Mouse (Mus musculus): ENCODE measurements around the gene Gm2001.
"Not testable (repeated sequence)": the region's sequence is repeated elsewhere in the genome, so short reads cannot be mapped to it uniquely, and the experiment has no call there.

Gene Gm2001

DNA sequence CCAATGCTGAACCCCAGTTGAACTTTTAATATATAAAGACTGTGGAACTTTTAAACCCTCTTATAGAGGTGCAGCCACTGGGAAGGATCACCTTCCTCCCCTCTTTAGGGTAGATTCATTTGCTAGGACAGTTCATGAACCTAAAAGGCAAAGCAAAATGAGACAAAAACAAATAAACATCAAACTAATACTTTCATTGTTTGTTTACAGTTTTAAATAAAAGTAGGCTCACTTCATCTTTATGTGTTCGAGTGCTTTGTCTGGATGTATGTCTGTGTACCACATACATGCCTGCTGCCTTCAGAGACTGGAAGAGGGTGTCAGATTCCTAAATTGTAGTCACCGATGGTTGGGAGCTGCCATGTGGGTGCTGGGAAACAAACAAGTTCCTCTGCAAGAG, at the start of gene Gm2001:
Gene Gm2001 (minus strand): TSS at position 101 of the 400 bp plus-strand sequence.
- not testable (repeated sequence) for H3K27me3 ChIP-seq (ENCODE audit: control insufficient read depth, insufficient read depth, low read length, poor library complexity, severe bottlenecking); H3K36me3 ChIP-seq (ENCODE audit: control insufficient read depth, insufficient read depth, low read length, poor library complexity, severe bottlenecking); DNase-seq (ENCODE audit: low read depth, low spot score)

DNA sequence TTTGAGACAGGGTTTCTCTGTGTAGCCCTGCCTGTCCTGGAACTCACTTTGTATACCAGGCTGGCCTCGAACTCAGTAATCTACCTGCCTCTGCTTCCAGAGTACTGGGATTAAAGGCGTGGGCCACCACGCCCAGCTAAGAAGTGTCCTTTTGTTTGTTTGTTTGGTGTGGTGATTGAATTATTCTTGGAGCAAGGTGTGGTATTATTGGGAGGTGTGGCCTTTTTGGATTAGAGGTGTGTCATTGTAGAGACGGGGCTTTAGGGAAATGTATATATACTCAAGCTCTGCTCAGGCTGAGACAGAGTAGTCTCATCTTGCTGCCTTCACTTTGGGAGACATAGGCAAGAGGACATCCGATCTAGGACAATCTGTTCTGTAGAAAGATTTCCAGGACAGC, 31.6 kb upstream of the Gm2001 start, which contains the start of gene Gm2016:
Gene Gm2016 (plus strand): TSS at position 301 of the 400 bp plus-strand sequence.
- not testable (repeated sequence) for DNase-seq (ENCODE audit: low read depth, low spot score); H3K27me3 ChIP-seq (ENCODE audit: control insufficient read depth, insufficient read depth, low read length, poor library complexity, severe bottlenecking); H3K36me3 ChIP-seq (ENCODE audit: control insufficient read depth, insufficient read depth, low read length, poor library complexity, severe bottlenecking)

DNA sequence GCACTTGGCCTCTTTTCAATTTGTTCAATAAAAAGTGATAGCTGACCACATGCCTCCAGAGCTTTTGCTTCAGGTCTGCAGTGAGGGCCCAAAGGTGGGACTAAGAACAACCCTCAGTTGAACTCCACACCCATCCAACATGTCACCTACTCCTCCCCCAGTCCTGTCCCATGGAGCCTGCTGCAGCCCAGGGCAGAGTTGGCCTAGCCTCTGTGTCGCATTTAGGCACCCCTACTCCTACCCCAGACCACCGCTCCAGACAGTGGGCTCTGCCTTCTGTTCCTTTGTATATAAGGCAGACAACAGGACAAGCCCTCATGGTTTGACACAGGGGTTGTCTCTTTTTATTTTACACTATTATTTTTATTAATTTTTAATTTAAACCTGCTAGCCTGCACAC, 21.9 kb upstream of the Gm2001 start:
- H3K27me3 ChIP-seq (ENCODE audit: control insufficient read depth, insufficient read depth, low read length, poor library complexity, severe bottlenecking), result not testable (repeated sequence)

DNA sequence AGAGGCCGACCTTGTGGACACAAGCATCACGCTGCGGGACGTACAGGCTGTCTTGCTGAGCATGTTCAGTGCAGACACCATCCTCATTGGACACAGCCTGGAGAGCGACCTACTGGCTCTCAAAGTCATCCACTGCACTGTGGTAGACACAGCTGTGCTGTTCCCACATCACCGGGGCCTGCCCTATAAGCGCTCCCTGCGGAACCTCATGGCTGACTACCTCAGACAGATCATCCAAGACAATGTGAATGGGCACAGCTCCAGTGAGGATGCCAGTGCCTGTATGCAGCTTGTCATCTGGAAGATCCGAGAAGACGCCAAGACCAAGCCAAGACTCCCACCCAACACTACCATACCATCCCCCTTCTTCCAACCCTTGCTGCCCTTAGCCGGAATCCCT, 21.5 kb upstream of the Gm2001 start:
- not testable (repeated sequence) for H3K27me3 ChIP-seq (ENCODE audit: control insufficient read depth, insufficient read depth, low read length, poor library complexity, severe bottlenecking); DNase-seq (ENCODE audit: low read depth, low spot score); H3K36me3 ChIP-seq (ENCODE audit: control insufficient read depth, insufficient read depth, low read length, poor library complexity, severe bottlenecking)

More for the DNA sequence above, 21.9 kb upstream of the Gm2001 start:
- H3K36me3 ChIP-seq (ENCODE audit: control insufficient read depth, insufficient read depth, low read length, poor library complexity, severe bottlenecking); DNase-seq (ENCODE audit: low read depth, low spot score): not testable (repeated sequence)

DNA sequence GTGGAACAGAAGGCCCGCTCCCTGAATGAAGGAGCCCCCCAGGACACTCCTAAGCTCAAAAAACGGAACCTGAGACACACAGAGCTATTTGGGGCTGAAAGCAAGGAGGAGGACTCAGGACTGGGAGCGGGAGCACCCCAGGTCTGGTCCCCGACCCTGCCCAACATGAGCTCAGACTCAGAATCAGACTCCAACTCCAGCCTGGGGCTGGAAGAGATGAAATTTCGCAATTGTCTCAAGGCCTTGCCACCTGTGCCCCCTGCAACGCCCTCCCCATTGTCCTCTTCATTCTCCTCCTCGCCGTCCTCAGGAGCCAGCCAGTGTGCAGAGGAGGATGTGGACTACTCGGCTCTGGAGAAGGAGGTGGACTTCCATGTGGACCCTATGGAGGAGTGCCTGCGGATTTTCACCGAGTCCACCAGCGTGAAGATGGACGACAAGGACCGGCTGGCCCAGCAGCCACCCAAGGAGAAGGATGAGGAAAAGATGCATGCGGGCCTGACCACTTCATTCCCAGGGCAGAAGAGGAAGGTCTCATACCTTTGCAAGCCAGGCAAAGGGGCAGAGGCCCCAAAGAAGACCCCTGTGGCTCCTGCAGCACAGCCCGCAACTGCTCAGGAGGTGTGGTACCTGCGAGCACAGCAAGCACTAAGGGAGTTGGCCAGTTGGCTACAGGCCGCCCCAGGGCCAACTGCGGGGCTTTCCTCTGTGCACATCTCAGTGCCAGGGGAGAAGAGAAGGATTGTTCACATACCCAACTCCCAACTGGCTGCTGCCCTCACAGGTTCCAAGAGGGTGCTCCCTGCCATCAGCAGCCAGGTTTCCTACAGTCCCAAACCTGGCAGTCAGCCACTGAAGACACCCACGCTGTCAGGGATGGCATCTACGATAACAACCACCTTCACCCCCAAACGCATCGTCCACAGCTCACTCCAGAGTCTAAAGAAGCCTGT, 19.9 kb upstream of the Gm2001 start:
- DNase-seq (ENCODE audit: low read depth, low spot score); H3K27me3 ChIP-seq (ENCODE audit: control insufficient read depth, insufficient read depth, low read length, poor library complexity, severe bottlenecking); H3K36me3 ChIP-seq (ENCODE audit: control insufficient read depth, insufficient read depth, low read length, poor library complexity, severe bottlenecking): not testable (repeated sequence)

DNA sequence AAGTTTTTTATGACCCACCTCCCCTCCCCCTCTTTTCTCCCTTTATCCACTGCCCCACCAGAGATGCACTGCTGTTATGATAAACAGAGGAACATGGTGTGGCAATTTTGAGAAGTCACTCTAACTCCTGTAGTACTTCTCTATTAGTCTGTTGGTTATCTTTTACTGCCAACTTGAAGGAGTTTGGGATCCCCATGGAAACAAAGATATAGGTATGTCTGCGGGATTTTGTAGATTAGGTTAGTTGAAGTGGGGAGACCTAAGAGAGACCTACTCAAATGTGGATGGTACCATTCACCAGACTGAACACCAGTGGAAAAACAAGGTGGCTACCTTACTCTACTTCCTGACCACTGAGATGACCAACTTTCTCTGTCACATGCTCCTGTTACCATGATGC, 13.9 kb upstream of the Gm2001 start:
- not testable (repeated sequence) for H3K36me3 ChIP-seq (ENCODE audit: control insufficient read depth, insufficient read depth, low read length, poor library complexity, severe bottlenecking); H3K27me3 ChIP-seq (ENCODE audit: control insufficient read depth, insufficient read depth, low read length, poor library complexity, severe bottlenecking); DNase-seq (ENCODE audit: low read depth, low spot score)

DNA sequence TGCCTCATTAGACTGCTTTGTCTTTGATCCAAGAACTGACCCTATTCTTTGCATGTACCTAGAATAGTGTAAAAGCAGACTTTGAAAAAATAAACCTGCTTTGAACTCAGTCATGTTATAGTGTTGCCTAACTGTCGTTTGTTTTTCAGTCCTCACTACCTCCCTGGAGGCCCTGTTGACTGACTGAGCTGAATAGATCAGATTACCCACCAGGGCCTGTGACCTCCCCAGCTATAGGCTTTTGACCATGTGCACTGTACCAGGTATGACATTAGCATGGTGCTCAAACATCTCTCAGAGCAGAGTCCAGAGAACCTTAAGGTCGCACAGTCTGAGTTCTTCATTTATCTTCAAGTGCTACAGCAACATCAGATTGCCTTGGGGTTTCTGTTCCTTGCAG, 8.5 kb upstream of the Gm2001 start:
- not testable (repeated sequence) for H3K27me3 ChIP-seq (ENCODE audit: control insufficient read depth, insufficient read depth, low read length, poor library complexity, severe bottlenecking); DNase-seq (ENCODE audit: low read depth, low spot score); H3K36me3 ChIP-seq (ENCODE audit: control insufficient read depth, insufficient read depth, low read length, poor library complexity, severe bottlenecking)

DNA sequence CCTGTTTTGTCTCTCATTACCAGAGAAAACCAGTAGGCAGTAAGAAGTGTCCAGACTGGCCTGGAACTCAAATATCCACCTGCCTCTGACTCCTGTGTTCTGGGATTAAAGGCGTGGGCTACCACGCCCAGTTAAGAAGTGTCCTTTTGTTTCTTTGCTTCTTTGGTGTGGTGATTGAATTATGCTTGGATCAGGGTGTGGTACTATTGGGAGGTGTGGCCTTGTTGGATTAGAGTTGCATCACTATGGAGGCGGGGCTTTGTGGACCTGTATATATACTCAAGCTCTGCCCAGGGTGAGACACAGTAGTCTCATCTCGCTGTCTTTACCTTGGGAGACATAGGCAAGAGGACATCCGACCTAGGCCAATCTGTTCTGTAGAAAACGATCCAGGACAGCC, 25.9 kb downstream of the Gm2001 start, which contains the start of gene BB287469:
Gene BB287469 (plus strand): TSS at position 301 of the 400 bp plus-strand sequence.
- not testable (repeated sequence) for H3K36me3 ChIP-seq (ENCODE audit: control insufficient read depth, insufficient read depth, low read length, poor library complexity, severe bottlenecking); H3K27me3 ChIP-seq (ENCODE audit: control insufficient read depth, insufficient read depth, low read length, poor library complexity, severe bottlenecking); DNase-seq (ENCODE audit: low read depth, low spot score)

DNA sequence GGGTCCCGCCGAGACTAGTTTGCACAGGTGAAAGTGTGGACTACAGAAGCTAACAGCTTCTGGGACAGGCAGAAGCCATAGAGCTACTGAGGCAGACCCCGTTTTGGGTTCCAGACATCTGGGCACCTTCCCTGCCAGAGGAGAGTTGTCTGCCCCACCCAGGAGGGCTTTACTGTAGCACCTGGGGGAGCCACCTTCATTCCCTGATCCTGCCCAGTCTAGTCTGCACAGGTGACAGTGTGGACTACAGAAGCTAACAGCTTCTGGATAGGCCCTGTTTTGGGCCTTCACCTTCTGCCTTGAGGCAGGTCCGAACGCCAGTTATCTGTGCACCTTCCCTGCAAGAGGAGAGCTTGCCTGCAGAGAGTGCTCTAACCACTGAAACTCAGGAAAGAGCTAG, 44.2 kb downstream of the Gm2001 start:
- not testable (repeated sequence) for DNase-seq (ENCODE audit: low read depth, low spot score); H3K36me3 ChIP-seq (ENCODE audit: control insufficient read depth, insufficient read depth, low read length, poor library complexity, severe bottlenecking); H3K27me3 ChIP-seq (ENCODE audit: control insufficient read depth, insufficient read depth, low read length, poor library complexity, severe bottlenecking)

DNA sequence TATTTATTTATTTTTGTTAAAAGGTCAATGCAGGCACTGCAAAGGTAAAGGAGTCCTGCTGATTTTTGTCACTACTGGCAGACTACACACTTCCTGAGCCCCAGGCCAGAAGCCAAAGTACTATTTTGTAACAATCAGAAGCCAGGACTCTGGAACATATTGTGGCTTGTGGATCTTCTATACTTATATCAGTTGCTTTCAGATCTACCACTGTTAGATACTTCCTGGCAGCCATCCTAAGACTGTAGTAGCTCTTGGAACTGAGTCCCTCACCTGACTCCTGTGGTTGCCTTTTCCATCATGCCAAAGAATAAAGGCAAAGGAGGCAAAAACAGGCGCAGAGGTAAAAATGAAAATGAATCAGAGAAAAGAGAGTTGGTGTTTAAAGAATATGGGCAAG, 46.9 kb downstream of the Gm2001 start, which contains the start of gene Gm21936:
Gene Gm21936 (plus strand): TSS at position 301 of the 400 bp plus-strand sequence.
- H3K27me3 ChIP-seq (ENCODE audit: control insufficient read depth, insufficient read depth, low read length, poor library complexity, severe bottlenecking); DNase-seq (ENCODE audit: low read depth, low spot score); H3K36me3 ChIP-seq (ENCODE audit: control insufficient read depth, insufficient read depth, low read length, poor library complexity, severe bottlenecking): not testable (repeated sequence)
